Mouse (Mus musculus) layer of hippocampus, postnatal 36 days (tissue): ENCODE results near the gene Ssr3. TPM values are rescaled to one million over a fixed set of nuclear protein-coding genes. Genes with fewer than 3 reads are reported as not detected.
A peak's percentile ranks its signal among the peaks of the same experiment; 100 is the strongest.

Experiments used
- DNase-seq, 2 experiments: peaks; one replicate each; pipeline ENCODE4 v3.0.0; 2022
- total RNA-seq, 2 experiments: library from RNA; stranded (reverse); gene quantifications; 2 replicates each; pipeline ENCODE4 v1.2.3; 2021

Gene Ssr3
- total RNA-seq, 2 experiments from 2014 or later, result 115 to 118 TPM

DNA sequence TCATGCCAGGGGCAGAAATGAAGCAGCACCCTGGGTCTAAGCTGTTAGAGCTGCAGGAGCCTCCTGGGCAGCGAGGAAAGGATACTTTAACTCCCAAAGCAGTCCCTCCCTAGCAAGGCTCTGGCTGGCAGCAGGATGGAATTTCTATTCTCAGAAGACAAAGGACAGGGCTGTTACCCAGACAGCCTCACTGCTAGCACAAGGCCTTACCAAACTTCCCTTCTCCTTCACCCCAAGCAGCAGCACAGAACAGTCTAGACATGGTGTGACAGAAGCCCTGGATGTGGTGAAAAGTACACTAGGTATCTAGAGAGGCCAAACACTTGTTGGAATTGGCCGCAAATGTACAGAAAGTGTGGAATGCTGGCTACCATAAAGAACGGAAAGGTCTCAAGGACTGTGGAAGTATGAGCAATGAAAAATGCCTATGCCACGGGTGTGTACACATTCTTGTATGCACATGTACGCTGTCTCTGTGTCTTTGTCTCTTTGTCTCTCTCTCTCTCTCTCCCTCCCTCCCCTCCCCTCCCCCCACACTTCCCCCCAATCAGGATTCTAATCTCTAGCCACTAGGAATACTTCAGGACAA is 18.7 kb downstream of the Ssr3 start:
- no peak for DNase-seq

DNA sequence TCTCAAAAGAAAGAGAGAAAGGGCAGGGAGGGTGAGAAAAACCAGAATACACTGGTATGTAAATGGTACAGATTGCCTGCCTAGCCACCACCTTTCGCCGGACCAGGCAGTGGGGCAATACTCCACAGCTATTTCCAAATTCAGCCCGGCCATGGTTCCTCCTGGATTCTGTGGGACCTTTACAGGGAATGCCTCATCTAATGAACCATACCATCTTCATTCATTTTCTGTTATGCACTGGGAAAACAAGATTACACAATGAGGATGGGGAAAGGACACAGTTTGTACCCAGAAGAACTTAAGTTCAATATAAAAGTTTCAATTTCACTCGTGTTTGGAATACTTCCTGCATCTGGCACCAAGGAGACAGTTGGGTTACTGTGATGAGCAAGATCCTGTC is 19.9 kb downstream of the Ssr3 start:
- DNase-seq, result no peak

GRCm38 (mm10) chr3:65367944-65368343 is 24.5 kb downstream of the Ssr3 start:
- no peak for DNase-seq

GRCm38 (mm10) chr3:65365921-65366710 is 26.3 kb downstream of the Ssr3 start:
- DNase-seq, result no peak

GRCm38 (mm10) chr3:65365184-65365583 is 27.2 kb downstream of the Ssr3 start:
- no peak for DNase-seq

DNA sequence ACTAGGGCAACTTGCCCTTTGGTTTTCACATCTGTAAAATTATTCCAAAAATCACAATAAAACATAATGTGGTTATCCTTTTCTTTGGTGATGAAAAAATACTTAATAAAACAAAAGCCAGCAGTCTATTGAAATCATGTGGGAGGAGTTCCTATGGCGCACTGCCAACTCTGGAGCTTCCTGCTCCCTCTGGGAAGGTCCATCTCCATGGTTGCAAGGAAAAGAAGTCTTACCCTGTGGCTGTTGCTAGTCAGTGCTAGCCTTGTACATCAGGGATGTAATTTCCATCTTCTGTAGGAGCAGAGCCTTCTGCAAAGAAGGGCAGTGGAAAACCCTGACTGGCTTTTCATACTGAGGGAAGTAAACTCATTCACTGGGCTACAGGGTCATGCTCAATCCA is 29.0 kb downstream of the Ssr3 start:
- peak in 1 of 2 experiments; percentile 19 for DNase-seq

GRCm38 (mm10) chr3:65360163-65360969 is 32.1 kb downstream of the Ssr3 start:
- no peak for DNase-seq

GRCm38 (mm10) chr3:65358841-65359240 is 33.6 kb downstream of the Ssr3 start:
- DNase-seq, result no peak

- DNase-seq, result no peak
These were observed 34.1 kb downstream of the Ssr3 start for GRCm38 (mm10) chr3:65358275-65358674.

- DNase-seq, result no peak
These were observed 36.9 kb downstream of the Ssr3 start for GRCm38 (mm10) chr3:65355479-65355878.

DNA sequence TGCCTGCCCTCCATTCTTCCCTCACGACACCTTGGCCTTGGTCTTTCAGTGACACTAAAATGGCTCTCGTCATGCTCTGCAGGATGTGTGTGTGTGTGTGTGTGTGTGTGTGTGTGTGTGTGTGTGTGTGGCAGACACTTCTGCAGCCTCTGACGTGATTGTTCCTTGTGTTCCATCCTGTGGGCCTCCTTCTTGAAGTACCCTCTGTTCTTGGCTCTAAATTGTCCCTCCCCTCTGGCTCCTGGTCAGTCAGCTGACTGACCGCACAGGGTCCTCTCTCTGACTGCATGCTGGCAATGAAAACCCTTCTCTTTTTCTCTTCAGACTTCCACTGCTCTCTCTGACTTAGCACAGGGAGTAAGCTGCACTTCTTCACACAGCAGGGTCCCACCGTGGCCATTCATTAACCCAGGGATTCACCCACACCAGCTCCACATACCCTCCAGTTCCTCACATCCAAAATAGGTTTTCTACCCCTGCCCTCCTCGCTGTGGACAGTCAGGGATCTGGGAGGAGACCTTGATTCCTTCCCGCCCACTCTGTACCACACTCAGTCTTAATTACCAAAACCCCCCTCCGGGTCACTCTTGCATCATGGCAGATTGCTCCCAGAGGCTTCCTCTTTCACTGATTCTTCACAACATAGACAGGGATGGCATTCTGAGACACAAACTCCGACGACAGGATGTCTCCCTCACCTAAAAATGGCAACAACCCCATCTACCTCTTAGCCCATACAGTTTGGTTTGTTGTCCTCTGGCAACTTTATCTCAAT is 39.0 kb downstream of the Ssr3 start:
- no peak for DNase-seq

DNA sequence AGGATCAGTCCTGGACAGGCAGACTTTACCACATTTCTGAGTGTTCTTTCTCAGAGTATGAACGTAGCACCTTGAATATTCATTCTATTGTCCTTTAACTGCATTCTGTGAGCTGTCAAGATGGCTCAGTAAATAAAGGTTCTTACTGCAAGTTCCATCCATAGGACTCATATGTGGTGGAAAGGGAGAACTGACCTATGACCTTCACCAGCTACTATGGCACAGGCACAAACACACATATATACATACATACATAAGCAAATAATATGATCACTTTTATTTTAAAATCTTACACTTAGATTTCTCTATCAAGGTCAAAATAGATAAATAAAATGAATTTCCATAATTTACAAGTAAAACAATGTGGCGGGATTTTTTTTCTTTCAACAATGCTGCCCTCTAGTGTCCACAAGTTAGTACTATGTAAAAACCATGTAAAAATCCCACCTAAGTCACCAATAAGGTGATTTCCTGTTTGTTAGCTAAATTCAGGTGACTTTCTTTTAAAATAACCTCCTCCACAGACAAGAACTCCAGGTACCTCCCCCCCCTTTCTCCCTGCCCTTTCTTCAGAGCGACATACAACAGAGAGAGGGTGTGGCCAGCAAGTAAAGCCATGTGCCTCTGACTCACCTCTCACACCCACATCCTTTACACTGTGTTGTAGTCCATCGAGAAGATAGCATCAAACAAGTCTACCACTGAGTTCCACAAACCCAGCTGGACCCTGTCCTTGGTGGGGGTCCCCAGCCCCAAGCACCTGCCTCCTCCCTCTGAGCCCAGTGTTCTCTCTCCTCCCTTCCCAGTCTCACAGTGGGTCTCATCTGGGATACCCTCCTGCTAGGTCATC is 39.9 kb downstream of the Ssr3 start:
- no peak for DNase-seq

- DNase-seq, result no peak
These were observed 46.2 kb downstream of the Ssr3 start for GRCm38 (mm10) chr3:65346176-65346575.

DNA sequence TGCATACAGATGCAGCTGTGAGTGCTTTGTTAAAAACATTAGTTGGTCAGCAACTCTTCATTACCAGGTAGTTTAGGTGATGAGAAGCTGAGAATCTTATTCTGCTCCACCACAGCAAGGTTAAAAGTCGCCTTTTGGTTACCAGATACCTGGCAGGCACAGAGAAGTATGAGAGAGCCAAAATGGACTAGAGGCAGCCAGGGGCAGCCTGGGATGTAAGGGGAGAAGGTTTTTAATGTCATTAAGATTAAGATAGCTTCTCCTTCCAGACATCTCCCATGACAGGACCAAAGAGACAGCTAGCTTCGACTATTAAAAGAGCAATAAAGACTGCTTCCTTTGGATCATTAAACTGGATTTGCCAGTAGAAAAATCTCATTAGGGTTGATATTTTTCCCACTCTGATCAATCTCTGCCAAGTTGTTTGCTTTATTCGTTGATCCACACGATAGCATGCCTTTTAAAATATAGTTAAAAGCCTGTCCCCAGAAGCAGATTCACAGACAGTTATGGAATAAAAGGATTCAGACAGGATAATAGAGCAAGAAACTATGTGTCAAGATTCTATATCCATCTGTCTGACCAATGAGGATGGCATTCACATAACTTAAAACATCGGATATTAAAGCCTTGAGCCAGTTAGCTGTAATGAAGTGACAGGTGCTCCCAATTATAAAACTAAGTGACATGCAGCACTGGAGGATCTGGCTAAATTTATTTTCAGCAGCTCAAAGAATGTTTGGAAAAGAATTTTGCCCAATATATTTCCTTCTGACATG is 52.1 kb downstream of the Ssr3 start:
- no peak for DNase-seq

- no peak for DNase-seq
These were observed 54.5 kb downstream of the Ssr3 start for GRCm38 (mm10) chr3:65337835-65338464.

Other genes with a start within 250 kb of the Ssr3 start
- 10 to 100 TPM; 17.7 to 19.2 TPM for gene Tiparp, start 135.8 kb upstream of the Ssr3 start, total RNA-seq